Mouse (Mus musculus) kidney, embryonic 14.5 days (tissue): Measurements from ENCODE around the gene Hormad1. TPM values are rescaled to one million over a fixed set of nuclear protein-coding genes. Genes with fewer than 3 reads are reported as not detected.

Experiments
- ATAC-seq: fragments of 200-750 bp; cut with Nextera tagmentation; 2 replicates; pipeline ENCODE4 v1.8.0; 2017; ENCODE audit warnings: moderate number of reproducible peaks, mild to moderate bottlenecking, moderate TSS enrichment, moderate library complexity; ENCODE audit not compliant: low FRiP score, low TSS enrichment
- H3K27ac ChIP-seq: fragments of 300-500 bp; sonication (generic); 2 replicates; pipeline ENCODE4 v1.5.1; 2014; ENCODE audit warnings: low read depth, mild to moderate bottlenecking, low read length, moderate library complexity, mixed read lengths
- H3K27me3 ChIP-seq: fragments of 300-500 bp; sonication (generic); 2 replicates; pipeline ENCODE4 v1.6.1; 2014; ENCODE audit warnings: mild to moderate bottlenecking, low read length; ENCODE audit not compliant: control insufficient read depth, insufficient read depth
- H3K36me3 ChIP-seq: fragments of 300-500 bp; sonication (generic); 2 replicates; pipeline ENCODE4 v1.6.1; 2014; ENCODE audit warnings: low read length, mixed read lengths; ENCODE audit not compliant: control insufficient read depth, insufficient read depth
- H3K4me1 ChIP-seq: fragments of 300-500 bp; sonication (generic); 2 replicates; pipeline ENCODE4 v1.6.1; 2014; ENCODE audit warnings: low read length, mixed read lengths; ENCODE audit not compliant: control insufficient read depth, insufficient read depth
- H3K4me2 ChIP-seq: fragments of 300-500 bp; sonication (generic); replicated peaks from 2 replicates; pipeline ENCODE4 v1.6.1; 2014; ENCODE audit warnings: low read depth, mild to moderate bottlenecking, low read length
- H3K4me3 ChIP-seq: fragments of 300-500 bp; sonication (generic); 2 replicates; pipeline ENCODE4 v1.5.1; 2014; ENCODE audit warnings: mild to moderate bottlenecking, low read length
- H3K9ac ChIP-seq: fragments of 300-500 bp; sonication (generic); 2 replicates; pipeline ENCODE4 v1.6.1; 2014; ENCODE audit warnings: low read depth, mild to moderate bottlenecking, low read length, moderate library complexity
- H3K9me3 ChIP-seq: fragments of 300-500 bp; sonication (generic); 2 replicates; pipeline ENCODE4 v1.6.1; 2016; ENCODE audit warnings: low read length; ENCODE audit not compliant: control insufficient read depth
- WGBS: fragments of 180-500 bp; shearing (Covaris S2); extraction: QIAGEN DNeasy Blood & Tissue Kit; methylation state at CpG from one replicate; pipeline ENCODE4 v1.1.7; 2014; 5-methylcytosine and 5-hydroxymethylcytosine counted together
- polyA plus RNA-seq: library from polyadenylated mRNA; unstranded; fragments of >200 nt; fragmentation: Nextera tagmentation; extraction: Ambion mirVana; gene quantifications from 2 replicates; pipeline ENCODE4 v1.2.1, GENCODE M21; 2014

Hormad1 gene
- polyA plus RNA-seq, 1 experiment from 2014 or later, result not detected

DNA sequence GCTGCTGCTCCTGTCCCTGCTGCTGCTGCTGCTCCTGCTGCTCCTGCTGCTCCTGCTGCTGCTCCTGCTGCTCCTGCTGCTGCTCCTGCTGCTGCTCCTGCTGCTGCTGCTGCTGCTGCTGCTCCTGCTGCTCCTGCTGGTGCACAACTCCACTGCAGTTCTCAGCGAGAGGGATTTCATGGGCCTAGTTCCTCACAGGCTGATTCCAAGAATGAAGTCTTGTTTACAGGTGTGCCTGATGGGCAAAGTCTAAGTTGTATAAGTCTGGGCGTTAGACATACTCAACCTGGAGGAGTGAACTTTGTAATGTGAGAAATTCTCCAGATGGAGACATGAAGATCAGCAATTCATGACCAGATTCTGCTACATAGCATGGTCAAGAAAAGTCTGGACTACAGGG, 34.8 kb upstream of the Hormad1 start:
- no peaks in the 10 kb centered on the region for H3K4me1 ChIP-seq
- no peaks in the 10 kb centered on the region for H3K27me3 ChIP-seq
- H3K36me3 ChIP-seq, result no peaks in the 10 kb centered on the region
- no peak overlapping the region for H3K9ac ChIP-seq
- ATAC-seq, result no peak
- no peak overlapping the region for H3K4me2 ChIP-seq
- no peaks in the 10 kb centered on the region for H3K9me3 ChIP-seq
- no peak overlapping the region for H3K27ac ChIP-seq
- WGBS, result 65% methylated on average over 2 of the region's 2 CpGs
- H3K4me3 ChIP-seq, result no peak overlapping the region

DNA sequence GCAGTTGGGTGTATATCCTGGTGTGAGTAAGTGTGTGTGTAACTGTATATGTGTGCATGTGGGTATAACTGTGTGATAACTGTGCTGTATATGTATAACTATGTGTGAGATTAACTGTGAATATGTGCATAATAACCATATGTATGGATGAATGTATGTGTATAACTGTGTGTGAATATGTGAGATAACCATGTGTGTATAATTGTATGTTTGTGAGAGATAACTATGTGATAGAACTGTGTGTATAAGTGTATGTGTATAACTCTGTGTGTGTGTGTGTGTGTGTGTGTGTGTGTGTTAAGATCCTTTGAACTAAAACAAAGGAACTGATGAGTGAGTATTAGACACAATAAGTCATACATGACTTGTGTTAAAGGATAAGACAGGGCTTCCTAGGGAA, 33.4 kb upstream of the Hormad1 start:
- H3K4me1 ChIP-seq, result no peaks in the 10 kb centered on the region
- H3K36me3 ChIP-seq, result no peaks in the 10 kb centered on the region
- H3K4me3 ChIP-seq, result no peak overlapping the region
- no peaks in the 10 kb centered on the region for H3K27me3 ChIP-seq
- ATAC-seq, result no peak
- H3K9ac ChIP-seq, result no peak overlapping the region
- H3K4me2 ChIP-seq, result no peak overlapping the region
- H3K27ac ChIP-seq, result no peak overlapping the region
- no peaks in the 10 kb centered on the region for H3K9me3 ChIP-seq

DNA sequence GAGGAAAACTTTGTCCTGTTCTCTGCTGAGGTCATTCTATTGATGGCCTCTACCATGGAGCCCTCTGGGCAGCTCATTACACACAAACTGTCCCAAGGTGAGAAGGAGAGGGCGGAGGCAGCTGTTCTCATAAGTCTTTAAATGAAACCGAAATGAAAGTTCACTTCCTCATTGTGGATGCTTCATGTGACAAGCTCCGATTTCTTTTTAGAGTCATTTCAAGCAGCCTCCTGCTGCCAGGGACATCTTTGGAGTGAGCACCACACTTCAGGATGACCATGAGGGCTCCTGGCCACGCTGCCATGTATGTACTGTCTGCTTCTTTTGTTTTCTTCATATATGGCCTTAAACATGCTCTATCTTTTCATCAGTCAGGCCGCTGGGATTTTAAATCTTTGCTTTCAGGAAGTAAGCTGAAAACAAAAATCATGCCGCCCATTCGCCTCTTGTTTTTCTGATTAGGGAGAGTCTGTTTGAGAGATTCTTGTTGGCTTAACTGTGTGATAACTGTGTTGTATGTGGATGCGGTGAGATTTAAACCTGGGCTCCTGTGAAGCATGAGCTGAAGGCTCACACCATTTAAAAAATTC, 32.8 kb upstream of the Hormad1 start, which contains the start of gene Ctss:
Gene Ctss (plus strand): TSS at position 165 of the 590 bp plus-strand sequence.
- Histone ChIP-seq H3K4me1 (no peaks in the 10 kb centered on the region), H3K9ac (no peak within 1 kb of the TSS), H3K27me3 (no peaks in the 10 kb centered on the region), H3K4me3 (no peak within 1 kb of the TSS), H3K4me2 (no peak within 1 kb of the TSS), H3K9me3 (no peaks in the 10 kb centered on the region), H3K36me3 (no peaks in the 10 kb centered on the region), H3K27ac (no peak within 1 kb of the TSS)
- WGBS, result 77% methylated on average over 8 of the region's 8 CpGs
- no peak for ATAC-seq

DNA sequence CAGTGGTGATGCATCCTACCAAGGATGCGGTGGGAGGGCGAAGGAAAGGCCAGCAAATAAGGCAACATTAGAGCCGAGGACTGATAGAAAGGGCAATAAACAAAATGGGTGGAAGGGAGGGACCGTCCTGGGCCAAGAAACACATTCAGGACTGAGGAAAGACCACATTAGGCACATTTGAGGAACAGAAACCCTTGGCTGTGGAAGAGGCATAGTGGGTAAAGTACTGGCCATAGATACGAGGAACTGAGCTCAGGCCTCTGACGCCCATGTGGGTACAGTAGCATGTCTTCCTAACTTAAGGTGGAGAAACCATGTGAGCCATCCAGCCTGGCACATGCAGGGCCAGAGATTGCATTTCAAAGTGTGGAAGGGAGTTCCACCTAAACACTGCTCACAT, 29.7 kb upstream of the Hormad1 start:
- Histone ChIP-seq H3K4me1 (no peaks in the 10 kb centered on the region), H3K27ac (no peak overlapping the region), H3K36me3 (no peaks in the 10 kb centered on the region), H3K27me3 (no peaks in the 10 kb centered on the region), H3K4me2 (no peak overlapping the region), H3K9me3 (no peaks in the 10 kb centered on the region), H3K4me3 (no peak overlapping the region), H3K9ac (no peak overlapping the region)
- 84% methylated on average over 6 of the region's 6 CpGs for WGBS
- ATAC-seq, result no peak

DNA sequence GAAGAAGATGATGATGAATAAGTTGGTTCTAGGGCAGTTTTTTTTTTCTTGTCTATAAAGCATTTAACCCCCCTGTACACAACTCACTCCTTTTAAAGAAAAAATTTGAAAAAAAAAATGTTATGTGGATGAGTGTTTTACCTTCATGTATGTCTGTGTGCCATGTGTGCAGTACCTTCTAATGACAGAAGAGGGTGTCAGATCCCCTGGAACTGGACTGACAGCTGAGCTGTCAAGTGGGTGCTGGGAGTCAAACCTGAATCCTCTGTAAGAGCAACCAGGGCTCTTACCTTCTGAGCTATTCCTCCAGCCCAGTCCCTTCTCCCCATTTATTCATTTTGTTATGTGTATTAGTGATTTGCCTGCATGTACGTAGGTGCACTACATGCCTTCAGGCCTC, 28.5 kb upstream of the Hormad1 start:
- Histone ChIP-seq H3K9ac (no peak overlapping the region), H3K9me3 (no peaks in the 10 kb centered on the region), H3K27me3 (no peaks in the 10 kb centered on the region), H3K4me1 (no peaks in the 10 kb centered on the region), H3K36me3 (no peaks in the 10 kb centered on the region), H3K4me2 (no peak overlapping the region), H3K4me3 (no peak overlapping the region), H3K27ac (no peak overlapping the region)
- no peak for ATAC-seq
- WGBS, result 97% methylated on average over 1 of the region's 1 CpGs

DNA sequence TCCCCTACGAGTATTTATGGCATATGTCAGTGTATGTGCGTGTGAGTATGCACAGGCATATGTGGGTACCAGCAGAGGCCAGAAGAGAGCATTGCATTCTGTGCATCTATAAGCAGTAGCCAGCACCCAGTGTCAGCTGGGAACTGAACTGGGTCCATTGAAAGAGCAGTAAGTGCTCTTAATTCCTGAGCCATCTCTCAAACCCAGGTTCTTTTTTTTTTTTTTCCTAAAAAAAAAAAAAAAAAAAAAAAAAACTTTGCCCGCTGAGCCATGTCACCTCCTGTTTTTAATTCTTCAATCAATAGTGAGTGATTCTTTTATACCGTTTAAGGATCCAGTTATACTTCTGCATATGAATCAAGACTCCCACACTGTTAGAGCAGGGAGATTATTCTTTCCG, 26.1 kb upstream of the Hormad1 start:
- Histone ChIP-seq H3K9ac (no peak overlapping the region), H3K27ac (no peak overlapping the region), H3K27me3 (no peaks in the 10 kb centered on the region), H3K36me3 (no peaks in the 10 kb centered on the region), H3K4me1 (no peaks in the 10 kb centered on the region), H3K4me2 (no peak overlapping the region), H3K4me3 (no peak overlapping the region), H3K9me3 (no peaks in the 10 kb centered on the region)
- no peak for ATAC-seq
- WGBS, result 84% methylated on average over 5 of the region's 5 CpGs

DNA sequence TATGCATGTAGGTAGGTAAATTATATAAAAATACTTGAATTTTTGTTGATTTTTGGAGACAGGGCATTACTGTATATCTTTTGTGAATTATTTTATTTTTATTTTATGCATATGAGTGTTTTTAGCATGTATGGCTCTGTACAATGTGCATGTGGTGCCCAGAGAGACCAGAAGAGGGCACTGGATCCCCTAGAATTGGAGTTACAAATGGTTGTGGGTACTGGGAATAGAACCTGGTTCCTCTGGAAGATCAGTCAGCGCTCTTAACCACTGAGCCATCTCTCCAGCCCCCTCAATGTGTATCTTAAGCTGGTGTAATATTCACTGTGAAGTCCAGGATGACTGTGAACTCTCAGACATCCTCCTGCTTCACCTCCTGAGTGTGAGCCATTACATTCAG, 24.6 kb upstream of the Hormad1 start:
- no peaks in the 10 kb centered on the region for H3K4me1 ChIP-seq
- no peak overlapping the region for H3K9ac ChIP-seq
- H3K36me3 ChIP-seq, result no peaks in the 10 kb centered on the region
- H3K9me3 ChIP-seq, result no peaks in the 10 kb centered on the region
- no peak overlapping the region for H3K27ac ChIP-seq
- WGBS, result 86% methylated on average over 1 of the region's 1 CpGs
- no peaks in the 10 kb centered on the region for H3K27me3 ChIP-seq
- ATAC-seq, result no peak
- H3K4me2 ChIP-seq, result no peak overlapping the region
- no peak overlapping the region for H3K4me3 ChIP-seq

DNA sequence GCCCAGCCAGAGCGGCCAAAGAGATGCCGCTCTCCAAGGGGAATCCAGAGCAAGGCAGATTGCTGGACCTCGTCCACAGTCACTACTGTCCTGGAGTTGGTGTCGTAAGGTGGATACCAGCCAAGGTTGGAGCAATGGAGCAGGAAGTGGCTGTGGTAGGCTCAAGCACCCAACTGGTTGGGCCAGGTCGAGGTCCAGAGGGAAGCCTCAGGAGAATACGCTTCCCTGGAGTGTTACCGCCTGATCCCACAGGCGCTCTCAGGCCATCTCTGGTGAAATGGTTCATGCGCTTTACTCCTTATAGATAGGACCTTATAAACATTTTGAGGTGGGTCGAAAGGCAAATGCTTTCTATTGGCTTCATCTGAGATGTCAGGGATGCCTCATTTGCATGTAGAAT, 20.5 kb upstream of the Hormad1 start:
- Histone ChIP-seq H3K27me3 (no peaks in the 10 kb centered on the region), H3K9ac (no peak overlapping the region), H3K4me3 (no peak overlapping the region), H3K9me3 (no peaks in the 10 kb centered on the region), H3K4me1 (no peaks in the 10 kb centered on the region), H3K27ac (no peak overlapping the region), H3K36me3 (no peaks in the 10 kb centered on the region), H3K4me2 (no peak overlapping the region)
- 87% methylated on average over 10 of the region's 10 CpGs for WGBS
- no peak for ATAC-seq

DNA sequence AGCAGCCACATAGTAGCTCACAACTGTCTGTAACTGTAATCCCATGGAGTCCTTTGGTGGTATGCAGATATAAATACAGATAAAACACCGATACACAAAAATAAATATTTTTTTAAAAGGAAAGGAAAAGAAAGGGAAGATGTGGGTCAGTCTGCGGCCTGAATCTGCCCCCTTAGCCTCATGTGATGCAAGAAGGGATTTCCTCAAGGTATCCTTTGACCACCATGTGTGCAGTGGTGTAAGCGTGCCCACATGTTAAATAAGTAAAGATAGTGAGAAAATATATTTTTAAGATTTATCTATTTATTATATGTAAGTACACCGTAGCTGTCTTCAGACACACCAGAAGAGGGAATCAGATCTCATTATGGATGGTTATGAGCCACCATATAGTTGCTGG, 19.6 kb upstream of the Hormad1 start:
- Histone ChIP-seq H3K9me3 (no peaks in the 10 kb centered on the region), H3K27me3 (no peaks in the 10 kb centered on the region), H3K9ac (no peak overlapping the region), H3K4me1 (no peaks in the 10 kb centered on the region), H3K4me2 (no peak overlapping the region), H3K36me3 (no peaks in the 10 kb centered on the region), H3K4me3 (no peak overlapping the region), H3K27ac (no peak overlapping the region)
- ATAC-seq, result no peak
- 90% methylated on average over 4 of the region's 4 CpGs for WGBS
